Mouse (Mus musculus): Measurements from ENCODE around the gene B4galnt1.
"Not testable (repeated sequence)": the region's sequence is repeated elsewhere in the genome, so short reads cannot be mapped to it uniquely, and the experiment has no call there.

Gene B4galnt1

GRCm38 (mm10) chr10:127143228-127143627, 21.8 kb upstream of the B4galnt1 start:
- peak; percentile 41 to 61 for DNase-seq

GRCm38 (mm10) chr10:127144536-127144935, 20.5 kb upstream of the B4galnt1 start:
- DNase-seq = no peak

- DNase-seq = no peak
Observed at GRCm38 (mm10) chr10:127145303-127145702, 19.7 kb upstream of the B4galnt1 start.

GRCm38 (mm10) chr10:127147135-127147534, 17.9 kb upstream of the B4galnt1 start:
- DNase-seq = no peak

GRCm38 (mm10) chr10:127150471-127150872, 14.6 kb upstream of the B4galnt1 start:
- no peak for DNase-seq

GRCm38 (mm10) chr10:127151233-127151632, 13.8 kb upstream of the B4galnt1 start:
- DNase-seq = not testable (repeated sequence)

GRCm38 (mm10) chr10:127152556-127152955, 12.5 kb upstream of the B4galnt1 start:
- DNase-seq = not testable (repeated sequence)

GRCm38 (mm10) chr10:127153323-127153722, 11.7 kb upstream of the B4galnt1 start:
- no peak for DNase-seq

GRCm38 (mm10) chr10:127154241-127154640, 10.8 kb upstream of the B4galnt1 start:
- DNase-seq = no peak

- DNase-seq = no peak
Observed at GRCm38 (mm10) chr10:127154652-127155051, 10.4 kb upstream of the B4galnt1 start.

- DNase-seq = no peak
Observed at GRCm38 (mm10) chr10:127156089-127156488, 8.9 kb upstream of the B4galnt1 start.

GRCm38 (mm10) chr10:127156511-127156910, 8.5 kb upstream of the B4galnt1 start:
- DNase-seq = no peak

- no peak for DNase-seq
Observed at GRCm38 (mm10) chr10:127158471-127158870, 6.6 kb upstream of the B4galnt1 start.

GRCm38 (mm10) chr10:127160081-127160480, 4.9 kb upstream of the B4galnt1 start:
- no peak for DNase-seq

GRCm38 (mm10) chr10:127160728-127161127, 4.3 kb upstream of the B4galnt1 start:
- DNase-seq = no peak

- DNase-seq = not testable (repeated sequence)
Observed at GRCm38 (mm10) chr10:127162771-127163261, 2.2 kb upstream of the B4galnt1 start.

- no peak for DNase-seq
Observed at GRCm38 (mm10) chr10:127164190-127164589, 835 bp upstream of the B4galnt1 start.

GRCm38 (mm10) chr10:127165354-127165653, 279 bp downstream of the B4galnt1 start:
- peak in 1 of 2 experiments; percentile 75 for DNase-seq

GRCm38 (mm10) chr10:127165654-127166403, 804 bp downstream of the B4galnt1 start:
- DNase-seq = peak; percentile 74 to 84

GRCm38 (mm10) chr10:127166404-127166715, 1.3 kb downstream of the B4galnt1 start:
- no peak for DNase-seq

GRCm38 (mm10) chr10:127166771-127167613, 2.0 kb downstream of the B4galnt1 start:
- DNase-seq = no peak

- no peak for DNase-seq
Observed at GRCm38 (mm10) chr10:127167614-127168192, 2.7 kb downstream of the B4galnt1 start.

- no peak for DNase-seq
Observed at GRCm38 (mm10) chr10:127170002-127170401, 5.0 kb downstream of the B4galnt1 start.

GRCm38 (mm10) chr10:127170837-127171272, 5.8 kb downstream of the B4galnt1 start:
- peak; percentile 64 to 70 for DNase-seq
